Mouse (Mus musculus): ENCODE data around the gene Gm49355.

DNA sequence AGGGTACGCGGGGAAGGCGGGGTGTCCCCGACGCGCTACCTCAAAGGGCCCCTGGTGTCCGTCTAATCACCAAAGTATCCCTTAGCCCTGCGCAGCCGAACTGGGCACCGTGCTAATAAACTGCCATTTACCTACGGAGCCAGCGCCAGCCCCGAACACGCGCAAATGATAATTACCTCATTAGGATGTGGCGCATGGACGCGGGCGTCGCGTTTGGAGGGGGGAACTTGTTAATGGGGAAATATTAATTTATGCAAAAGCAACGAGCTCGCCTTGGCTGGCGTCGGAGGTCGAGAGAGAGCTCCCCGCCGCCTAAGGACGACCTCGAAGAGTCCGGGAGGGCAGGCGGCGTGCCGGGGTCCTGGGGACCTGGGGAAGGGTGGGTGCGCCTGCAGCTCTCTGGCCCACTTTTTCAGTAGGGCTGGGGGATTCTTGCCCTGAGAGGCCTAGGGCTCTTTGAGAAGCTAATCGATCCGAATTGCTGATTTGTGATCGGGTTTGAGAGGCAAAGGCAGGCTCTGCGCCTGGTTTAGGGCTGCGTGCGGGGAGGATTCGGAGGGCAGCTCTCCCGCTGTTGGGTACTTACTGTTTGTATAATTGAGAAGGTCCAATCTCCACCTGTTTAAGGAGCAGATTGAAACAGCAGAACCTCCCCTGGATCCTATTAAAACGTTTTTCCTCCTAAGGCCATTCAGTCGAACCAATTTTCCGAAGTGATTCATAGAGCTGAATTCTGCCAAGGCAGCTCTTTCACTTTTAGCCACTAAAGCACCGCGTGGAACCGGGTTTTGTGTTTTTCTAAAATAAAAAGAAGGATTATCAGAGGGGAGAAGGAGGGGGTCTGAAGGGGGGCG, 62.5 kb downstream of the Gm49355 start:
- TF ChIP-seq CTCF (IDR thresholded peaks at IDR 0.05; ENCODE audit: low read depth) = no peak
- TF ChIP-seq EP300 (IDR thresholded peaks at IDR 0.05; ENCODE audit: low read depth) = no peak
